Mouse (Mus musculus) layer of hippocampus, adult 9-10 months (tissue): Measurements from ENCODE around the gene Gm10717.
"Not testable (repeated sequence)": the region's sequence is repeated elsewhere in the genome, so short reads cannot be mapped to it uniquely, and the experiment has no call there.

ENCODE experiments used
- DNase-seq: peaks from one replicate; pipeline ENCODE4 v3.0.0; 2022; ENCODE audit warnings: low spot score

Gene Gm10717

DNA sequence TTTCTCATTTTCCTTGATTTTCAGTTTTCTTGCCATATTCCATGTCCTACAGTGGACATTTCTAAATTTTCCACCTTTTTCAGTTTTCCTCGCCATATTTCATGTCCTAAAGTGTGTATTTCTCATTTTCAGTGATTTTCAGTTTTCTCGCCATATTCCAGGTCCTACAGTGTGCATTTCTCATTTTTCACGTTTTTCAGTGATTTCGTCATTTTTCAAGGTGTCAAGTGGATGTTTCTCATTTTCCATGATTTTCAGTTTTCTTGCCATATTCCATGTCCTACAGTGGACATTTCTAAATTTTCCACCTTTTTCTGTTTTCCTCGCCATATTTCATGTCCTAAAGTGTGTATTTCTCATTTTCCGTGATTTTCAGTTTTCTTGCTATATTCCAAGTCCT lies 436 bp downstream of the Gm10717 start:
- peak; percentile 65 for DNase-seq

DNA sequence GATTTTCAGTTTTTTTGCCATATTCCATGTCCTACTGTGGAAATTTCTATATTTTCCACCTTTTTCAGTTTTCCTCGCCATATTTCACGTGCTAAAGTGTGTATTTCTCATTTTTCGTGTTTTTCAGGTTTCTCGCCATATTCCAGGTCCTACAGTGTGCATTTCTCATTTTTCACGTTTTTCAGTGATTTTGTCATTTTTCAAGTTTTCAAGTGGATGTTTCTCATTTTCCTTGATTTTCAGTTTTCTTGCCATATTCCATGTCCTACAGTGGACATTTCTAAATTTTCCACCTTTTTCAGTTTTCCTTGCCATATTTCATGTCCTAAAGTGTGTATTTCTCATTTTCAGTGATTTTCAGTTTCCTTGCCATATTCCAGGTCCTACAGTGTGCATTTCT lies 919 bp downstream of the Gm10717 start:
- DNase-seq = not testable (repeated sequence)

DNA sequence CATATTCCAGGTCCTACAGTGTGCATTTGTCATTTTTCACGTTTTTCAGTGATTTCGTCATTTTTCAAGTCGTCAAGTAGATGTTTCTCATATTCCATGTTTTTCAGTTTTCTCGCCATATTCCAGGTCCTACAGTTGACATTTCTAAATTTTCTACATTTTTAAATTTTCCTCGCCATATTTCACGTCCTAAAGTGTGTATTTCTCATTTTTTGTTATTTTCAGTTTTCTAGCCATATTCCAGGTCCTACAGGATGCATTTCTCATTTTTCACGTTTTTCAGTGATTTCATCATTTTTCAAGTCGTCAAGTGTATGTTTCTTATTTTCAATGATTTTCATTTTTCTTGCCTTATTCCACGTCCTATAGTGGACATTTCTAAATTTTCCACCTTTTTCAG lies 1.5 kb downstream of the Gm10717 start:
- DNase-seq = not testable (repeated sequence)

DNA sequence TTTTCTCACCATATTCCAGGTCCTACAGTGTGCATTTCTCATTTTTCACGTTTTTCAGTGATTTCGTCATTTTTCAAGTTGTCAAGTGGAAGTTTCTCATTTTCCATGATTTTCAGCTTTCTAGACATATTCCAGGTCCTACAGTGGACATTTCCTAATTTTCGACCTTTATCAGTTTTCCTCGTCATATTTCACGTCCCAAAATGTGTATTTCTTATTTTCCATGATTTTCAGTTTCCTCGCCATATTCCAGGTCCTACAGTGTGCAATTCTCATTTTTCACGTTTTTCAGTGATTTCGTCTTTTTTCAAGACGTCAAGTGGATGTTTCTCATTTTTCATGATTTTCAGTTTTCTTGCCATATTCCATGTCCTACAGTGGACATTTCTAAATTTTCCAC lies 2.0 kb downstream of the Gm10717 start:
- DNase-seq = not testable (repeated sequence)

DNA sequence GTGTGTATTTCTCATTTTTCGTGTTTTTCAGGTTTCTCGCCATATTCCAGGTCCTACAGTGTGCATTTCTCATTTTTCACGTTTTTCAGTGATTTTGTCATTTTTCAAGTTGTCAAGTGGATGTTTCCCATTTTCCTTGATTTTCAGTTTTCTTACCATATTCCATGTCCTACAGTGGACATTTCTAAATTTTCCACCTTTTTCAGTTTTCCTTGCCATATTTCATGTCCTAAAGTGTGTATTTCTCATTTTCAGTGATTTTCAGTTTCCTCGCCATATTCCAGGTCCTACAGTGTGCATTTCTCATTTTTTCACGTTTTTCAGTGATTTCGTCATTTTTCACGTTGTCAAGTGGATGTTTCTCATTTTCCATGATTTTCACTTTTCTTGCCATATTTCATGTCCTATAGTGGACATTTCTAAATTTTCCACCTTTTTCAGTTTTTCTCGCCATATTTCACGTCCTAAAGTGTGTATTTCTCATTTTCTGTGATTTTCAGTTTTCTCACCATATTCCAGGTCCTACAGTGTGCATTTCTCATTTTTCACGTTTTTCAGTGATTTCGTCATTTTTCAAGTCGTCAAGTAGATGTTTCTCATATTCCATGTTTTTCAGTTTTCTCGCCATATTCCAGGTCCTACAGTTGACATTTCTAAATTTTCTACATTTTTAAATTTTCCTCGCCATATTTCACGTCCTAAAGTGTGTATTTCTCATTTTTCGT lies 4.2 kb downstream of the Gm10717 start:
- DNase-seq = peak; percentile 26

DNA sequence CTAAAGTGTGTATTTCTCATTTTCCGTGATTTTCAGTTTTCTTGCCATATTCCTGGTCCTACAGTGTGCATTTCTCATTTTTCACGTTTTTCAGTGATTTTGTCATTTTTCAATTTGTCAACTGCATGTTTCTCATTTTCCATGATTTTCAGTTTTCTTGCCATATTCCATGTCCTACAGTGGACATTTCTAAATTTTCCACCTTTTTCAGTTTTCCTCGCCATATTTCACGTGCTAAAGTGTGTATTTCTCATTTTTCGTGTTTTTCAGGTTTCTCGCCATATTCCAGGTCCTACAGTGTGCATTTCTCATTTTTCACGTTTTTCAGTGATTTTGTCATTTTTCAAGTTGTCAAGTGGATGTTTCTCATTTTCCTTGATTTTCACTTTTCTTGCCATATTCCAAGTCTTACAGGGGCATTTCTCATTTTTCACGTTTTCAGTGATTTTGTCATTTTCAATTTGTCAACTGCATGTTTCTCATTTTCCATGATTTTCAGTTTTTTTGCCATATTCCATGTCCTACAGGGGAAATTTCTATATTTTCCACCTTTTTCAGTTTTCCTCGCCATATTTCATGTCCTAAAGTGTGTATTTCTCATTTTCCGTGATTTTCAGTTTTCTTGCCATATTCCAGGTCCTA lies 5.6 kb downstream of the Gm10717 start:
- DNase-seq = not testable (repeated sequence)

DNA sequence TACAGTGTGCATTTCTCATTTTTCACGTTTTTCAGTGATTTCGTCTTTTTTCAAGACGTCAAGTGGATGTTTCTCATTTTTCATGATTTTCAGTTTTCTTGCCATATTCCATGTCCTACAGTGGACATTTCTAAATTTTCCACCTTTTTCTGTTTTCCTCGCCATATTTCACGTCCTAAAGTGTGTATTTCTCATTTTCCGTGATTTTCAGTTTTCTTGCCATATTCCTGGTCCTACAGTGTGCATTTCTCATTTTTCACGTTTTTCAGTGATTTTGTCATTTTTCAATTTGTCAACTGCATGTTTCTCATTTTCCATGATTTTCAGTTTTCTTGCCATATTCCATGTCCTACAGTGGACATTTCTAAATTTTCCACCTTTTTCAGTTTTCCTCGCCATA lies 9.1 kb downstream of the Gm10717 start, which contains the start of gene Gm17535:
Gene Gm17535 (plus strand): TSS at position 301 of the 400 bp plus-strand sequence.
- DNase-seq = not testable (repeated sequence)

DNA sequence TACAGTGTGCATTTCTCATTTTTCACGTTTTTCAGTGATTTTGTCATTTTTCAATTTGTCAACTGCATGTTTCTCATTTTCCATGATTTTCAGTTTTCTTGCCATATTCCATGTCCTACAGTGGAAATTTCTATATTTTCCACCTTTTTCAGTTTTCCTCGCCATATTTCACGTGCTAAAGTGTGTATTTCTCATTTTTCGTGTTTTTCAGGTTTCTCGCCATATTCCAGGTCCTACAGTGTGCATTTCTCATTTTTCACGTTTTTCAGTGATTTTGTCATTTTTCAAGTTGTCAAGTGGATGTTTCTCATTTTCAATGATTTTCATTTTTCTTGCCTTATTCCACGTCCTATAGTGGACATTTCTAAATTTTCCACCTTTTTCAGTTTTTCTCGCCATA lies 11.4 kb downstream of the Gm10717 start, which contains the start of gene Gm10715:
Gene Gm10715 (plus strand): TSS at position 301 of the 400 bp plus-strand sequence.
- not testable (repeated sequence) for DNase-seq

DNA sequence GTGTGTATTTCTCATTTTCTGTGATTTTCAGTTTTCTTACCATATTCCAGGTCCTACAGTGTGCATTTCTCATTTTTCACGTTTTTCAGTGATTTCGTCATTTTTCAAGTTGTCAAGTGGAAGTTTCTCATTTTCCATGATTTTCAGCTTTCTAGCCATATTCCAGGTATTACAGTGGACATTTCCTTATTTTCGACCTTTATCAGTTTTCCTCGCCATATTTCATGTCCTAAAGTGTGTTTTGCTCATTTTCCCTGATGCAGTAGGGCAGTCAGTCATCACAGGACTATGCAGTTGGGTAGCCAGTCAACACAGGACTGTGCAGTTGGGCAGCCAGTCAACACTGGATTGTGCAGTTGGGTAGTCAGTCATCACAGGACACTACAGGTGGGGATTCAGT lies 12.9 kb downstream of the Gm10717 start:
- not testable (repeated sequence) for DNase-seq
